Mouse (Mus musculus): ENCODE measurements around the gene Smarca4. TPM values are rescaled to one million over a fixed set of nuclear protein-coding genes. Genes with fewer than 3 reads are reported as not detected.
A peak's percentile ranks its signal among the peaks of the same experiment; 100 is the strongest.
"Not testable (repeated sequence)": the region's sequence is repeated elsewhere in the genome, so short reads cannot be mapped to it uniquely, and the experiment has no call there.

Gene Smarca4
- total RNA-seq (2021) = 100 to 1,000 TPM; 122 to 123 TPM
- long read RNA-seq, full-length matches to known transcripts = 6 of 49 reads
- long read RNA-seq, partial matches to known transcripts = 37 of 49 reads
- long read RNA-seq, other reads (novel, unspliced or antisense) = 6 of 49 reads

GRCm38 (mm10) chr9:21615617-21616231 lies at the start of gene Smarca4:
Smarca4 (plus strand) TSS chr9:21616169.
- peak; percentile 99 to 100 for DNase-seq (ENCODE audit: low spot score in 2 of 2)

- no peak for DNase-seq (ENCODE audit: low spot score in 2 of 2)
Observed at GRCm38 (mm10) chr9:21566538-21566937, 49.4 kb upstream of the Smarca4 start.

GRCm38 (mm10) chr9:21567051-21567450 lies 48.9 kb upstream of the Smarca4 start:
- DNase-seq (ENCODE audit: low spot score in 2 of 2) = no peak

DNA sequence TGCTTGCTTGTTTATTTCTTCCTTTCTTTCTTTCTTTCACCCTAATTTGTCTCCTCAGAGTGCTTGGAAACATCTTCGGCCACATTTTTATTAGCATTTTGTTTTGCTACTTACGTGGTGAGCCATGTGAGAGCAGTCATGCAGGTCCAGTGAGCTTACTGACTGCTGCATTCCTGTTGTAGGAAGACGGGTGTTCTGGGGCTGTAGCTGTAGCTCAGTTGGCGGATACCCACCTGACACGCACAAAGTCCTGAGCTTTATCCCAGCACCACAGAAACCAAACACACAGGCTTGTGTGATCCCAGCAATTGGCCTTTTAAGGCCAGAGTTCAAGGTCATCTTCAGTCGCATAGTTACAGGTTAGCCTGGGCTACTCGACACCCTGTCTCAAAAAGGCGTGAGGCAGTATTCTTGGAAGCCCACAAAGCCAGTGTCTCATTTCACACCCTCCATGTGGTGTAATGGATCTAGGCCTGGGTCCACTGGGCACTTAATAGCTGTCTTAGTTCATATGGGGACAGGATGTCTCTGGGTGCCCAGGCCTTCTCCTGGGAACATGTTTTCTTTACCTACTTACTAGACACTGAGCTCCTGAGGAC lies 47.2 kb upstream of the Smarca4 start:
- no peak for DNase-seq (ENCODE audit: low spot score in 2 of 2)

GRCm38 (mm10) chr9:21574012-21574801 lies 41.8 kb upstream of the Smarca4 start:
- DNase-seq (ENCODE audit: low spot score in 2 of 2) = no peak

DNA sequence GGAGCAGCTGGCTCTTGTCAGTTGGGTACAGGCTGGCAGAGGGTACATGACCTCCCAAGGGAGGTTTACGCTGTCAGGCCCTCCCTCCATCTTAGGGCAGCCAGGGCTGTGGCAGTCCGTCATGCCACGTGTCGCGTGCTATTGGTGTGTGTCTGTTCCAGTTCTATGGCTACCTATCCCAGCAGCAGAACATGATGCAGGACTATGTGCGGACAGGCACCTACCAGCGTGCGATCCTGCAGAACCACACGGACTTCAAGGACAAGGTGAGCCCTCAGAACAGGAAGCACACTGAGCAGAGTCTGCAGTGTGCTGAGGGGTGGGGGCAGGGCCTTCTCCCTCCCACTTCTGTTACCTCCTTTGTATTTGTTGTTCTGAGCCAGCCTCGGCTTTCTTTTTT lies 40.7 kb upstream of the Smarca4 start:
- no peak for DNase-seq (ENCODE audit: low spot score in 2 of 2)

DNA sequence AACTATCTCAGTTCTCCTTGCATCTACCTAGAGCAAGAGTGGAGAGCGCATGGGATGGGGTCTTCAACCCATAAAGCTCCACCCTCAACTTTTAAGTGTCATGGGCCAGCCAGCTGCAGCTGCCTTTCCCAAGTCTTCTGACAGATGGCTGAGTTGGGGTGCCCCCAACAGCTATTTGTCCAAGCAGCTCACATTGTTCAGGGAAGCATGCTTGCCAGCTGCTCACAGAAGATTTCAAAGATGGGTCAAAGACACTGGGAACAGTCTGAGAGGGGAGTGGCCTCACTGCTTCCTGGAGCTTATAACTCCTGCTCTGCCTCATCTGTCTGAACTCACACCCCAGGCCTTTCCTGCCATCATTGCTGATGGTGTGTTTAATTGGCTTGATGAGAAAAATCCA lies 39.7 kb upstream of the Smarca4 start:
- DNase-seq (ENCODE audit: low spot score in 2 of 2) = no peak

- DNase-seq (ENCODE audit: low spot score in 2 of 2) = no peak
Observed at GRCm38 (mm10) chr9:21578226-21578625, 37.7 kb upstream of the Smarca4 start.

- no peak for DNase-seq (ENCODE audit: low spot score in 2 of 2)
Observed at GRCm38 (mm10) chr9:21585401-21585800, 30.6 kb upstream of the Smarca4 start.

DNA sequence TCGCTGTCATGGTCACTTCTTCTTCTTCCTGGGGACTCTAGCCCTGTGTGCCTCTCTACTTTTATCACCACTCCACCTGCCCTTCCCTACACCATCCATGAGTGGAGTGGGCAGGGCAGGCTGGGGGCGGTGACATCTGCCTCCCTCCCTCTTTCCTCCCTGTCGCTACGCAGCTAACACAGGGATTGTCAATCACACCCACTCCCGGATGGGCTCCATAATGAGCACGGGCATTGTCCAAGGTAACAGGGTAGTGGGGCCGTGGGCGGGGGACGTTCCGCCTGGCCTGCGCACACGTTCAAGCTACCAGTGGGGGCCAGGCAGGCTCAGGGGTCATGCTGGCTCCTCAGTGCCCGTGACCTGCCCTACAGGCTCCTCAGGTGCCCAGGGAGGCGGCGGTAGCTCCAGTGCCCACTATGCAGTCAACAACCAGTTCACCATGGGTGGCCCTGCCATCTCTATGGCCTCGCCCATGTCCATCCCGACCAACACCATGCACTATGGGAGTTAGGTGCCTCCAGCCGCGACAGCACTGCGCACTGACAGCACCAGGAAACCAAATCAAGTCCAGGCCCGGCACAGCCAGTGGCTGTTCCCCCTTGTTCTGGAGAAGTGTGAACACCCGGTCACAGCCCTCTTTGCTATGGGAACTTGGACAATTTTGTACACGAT lies 28.2 kb upstream of the Smarca4 start:
- DNase-seq (ENCODE audit: low spot score in 2 of 2) = no peak

- no peak for DNase-seq (ENCODE audit: low spot score in 2 of 2)
Observed at GRCm38 (mm10) chr9:21588350-21588749, 27.6 kb upstream of the Smarca4 start.

- DNase-seq (ENCODE audit: low spot score in 2 of 2) = no peak
Observed at GRCm38 (mm10) chr9:21589538-21589937, 26.4 kb upstream of the Smarca4 start.

DNA sequence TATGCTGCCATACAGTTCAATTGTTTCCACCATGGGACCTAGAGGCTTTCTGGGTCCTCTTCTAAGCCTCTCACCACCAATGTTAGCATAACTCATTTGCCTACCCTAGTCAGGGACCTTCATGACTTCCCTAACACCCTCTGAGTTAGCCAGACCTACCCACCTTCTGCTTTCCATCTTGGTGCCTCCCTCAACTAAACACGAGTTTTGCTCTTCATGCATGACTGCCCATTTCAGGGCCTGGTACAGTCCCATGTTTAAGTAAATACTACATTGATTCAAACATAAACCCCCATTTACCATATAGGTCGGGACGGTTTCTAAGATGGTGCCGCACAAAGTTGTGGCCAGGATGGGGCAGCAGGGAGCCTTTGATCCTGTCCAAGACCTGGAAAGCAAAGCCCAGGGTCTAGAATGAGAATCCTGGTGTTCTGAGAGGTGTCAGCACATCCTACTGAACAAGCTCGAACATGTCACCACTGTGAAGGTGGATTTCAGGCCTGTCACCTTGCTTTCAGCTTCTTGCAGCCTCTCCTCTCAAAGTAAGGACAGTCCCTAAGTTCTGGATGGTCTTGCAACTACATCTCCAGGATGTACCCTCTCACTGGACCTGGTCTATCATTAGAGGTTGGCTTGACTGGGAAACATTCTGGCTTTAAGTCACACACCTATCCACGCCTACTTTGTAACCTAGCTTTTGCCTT lies 24.7 kb upstream of the Smarca4 start:
- DNase-seq (ENCODE audit: low spot score in 2 of 2) = no peak

DNA sequence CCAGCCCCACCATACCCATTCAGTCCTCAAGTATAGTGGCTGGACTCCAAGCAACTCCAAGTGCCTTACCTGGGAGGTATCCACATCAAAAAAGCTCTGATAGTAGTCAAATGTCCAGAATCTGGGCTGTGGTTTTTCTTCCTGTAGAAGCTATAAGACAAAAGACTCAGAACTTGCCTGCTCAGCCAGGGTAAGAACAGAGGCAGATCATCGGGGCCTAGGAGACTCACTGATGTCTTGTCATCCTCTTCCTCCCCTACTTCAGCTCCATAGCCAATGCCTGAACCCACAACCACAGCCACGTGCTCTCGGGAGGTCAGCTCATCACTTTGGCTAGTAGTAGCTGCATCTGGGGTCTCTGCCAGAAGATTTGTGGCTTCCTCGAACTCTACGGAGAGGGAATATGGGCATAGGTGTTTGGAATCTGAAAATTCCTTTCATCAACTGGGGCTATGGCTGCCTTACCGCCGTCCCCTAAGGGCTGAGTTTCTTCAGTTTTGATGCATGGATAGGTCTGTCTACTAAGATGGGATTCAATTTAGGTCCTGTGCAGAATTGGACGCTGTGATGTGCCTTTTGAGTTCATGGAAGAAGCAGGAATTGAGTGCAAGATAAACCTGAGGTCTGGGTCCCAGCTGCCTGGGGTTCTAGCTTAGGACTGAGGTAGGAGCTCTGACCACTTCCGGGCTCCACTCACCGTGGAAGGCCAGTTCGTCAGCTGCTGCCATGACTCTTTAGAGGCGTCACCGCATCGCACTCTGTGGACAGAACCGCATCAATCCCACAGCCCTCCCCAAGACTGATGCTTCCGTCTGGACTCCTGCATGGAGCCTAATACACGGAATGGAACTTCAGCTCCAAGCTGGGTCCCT lies 23.9 kb upstream of the Smarca4 start:
- DNase-seq (ENCODE audit: low spot score in 2 of 2) = no peak

- peak; percentile 93 to 94 for DNase-seq (ENCODE audit: low spot score in 2 of 2)
Observed at GRCm38 (mm10) chr9:21592703-21593121, 23.3 kb upstream of the Smarca4 start, which contains the start of the genes Timm29 and Yipf2. Timm29 (plus strand) TSS chr9:21592722. Yipf2 (minus strand) TSS chr9:21592828.

DNA sequence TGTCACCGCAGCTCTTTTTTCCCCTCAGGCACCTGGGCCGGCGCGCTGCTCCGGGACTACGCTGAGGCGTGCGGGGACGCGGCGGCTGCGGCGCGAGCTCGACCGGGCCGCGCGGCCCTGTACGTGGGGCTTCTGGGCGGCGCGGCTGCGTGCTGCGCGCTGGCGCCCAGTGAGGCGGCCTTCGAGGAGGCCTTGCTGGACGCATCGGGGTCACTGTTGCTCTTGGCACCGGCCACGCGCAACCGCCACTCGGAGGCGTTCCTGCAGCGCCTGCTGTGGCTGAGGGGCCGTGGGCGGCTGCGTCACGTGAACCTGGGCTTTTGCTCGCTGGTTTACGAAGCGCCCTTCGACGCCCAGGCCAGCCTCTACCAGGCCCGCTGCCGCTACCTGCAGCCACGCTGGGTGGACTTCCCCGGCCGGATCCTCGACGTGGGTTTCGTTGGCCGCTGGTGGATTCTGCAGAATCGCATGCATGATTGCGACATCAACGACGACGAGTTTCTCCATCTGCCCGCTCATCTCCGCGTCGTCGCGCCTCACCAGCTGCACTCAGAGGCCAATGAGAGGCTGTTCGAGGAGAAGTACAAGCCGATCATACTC lies 22.7 kb upstream of the Smarca4 start:
- DNase-seq (ENCODE audit: low spot score in 2 of 2) = peak; percentile 62 to 68

DNA sequence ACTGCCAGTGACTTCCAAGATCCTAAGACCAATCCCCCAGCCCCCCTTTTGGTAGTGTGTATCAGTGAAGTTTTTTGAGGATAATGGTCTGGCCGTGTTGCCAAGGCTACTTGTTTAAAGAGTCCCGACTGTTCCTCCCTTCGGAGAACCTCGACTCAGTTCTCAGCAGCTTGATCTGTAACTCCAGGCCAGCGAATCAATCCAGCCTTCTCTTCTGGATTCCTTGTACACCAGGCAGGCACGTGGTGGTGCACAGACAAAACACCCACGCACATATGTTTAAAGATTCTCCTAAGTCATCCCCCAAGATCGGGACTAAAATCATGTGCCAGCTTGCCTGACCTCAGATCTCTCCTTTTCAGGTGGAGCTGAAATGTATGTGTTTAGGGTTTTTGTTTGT lies 21.6 kb upstream of the Smarca4 start:
- DNase-seq (ENCODE audit: low spot score in 2 of 2) = not testable (repeated sequence)

GRCm38 (mm10) chr9:21594838-21595237 lies 21.1 kb upstream of the Smarca4 start:
- DNase-seq (ENCODE audit: low spot score in 2 of 2) = no peak

DNA sequence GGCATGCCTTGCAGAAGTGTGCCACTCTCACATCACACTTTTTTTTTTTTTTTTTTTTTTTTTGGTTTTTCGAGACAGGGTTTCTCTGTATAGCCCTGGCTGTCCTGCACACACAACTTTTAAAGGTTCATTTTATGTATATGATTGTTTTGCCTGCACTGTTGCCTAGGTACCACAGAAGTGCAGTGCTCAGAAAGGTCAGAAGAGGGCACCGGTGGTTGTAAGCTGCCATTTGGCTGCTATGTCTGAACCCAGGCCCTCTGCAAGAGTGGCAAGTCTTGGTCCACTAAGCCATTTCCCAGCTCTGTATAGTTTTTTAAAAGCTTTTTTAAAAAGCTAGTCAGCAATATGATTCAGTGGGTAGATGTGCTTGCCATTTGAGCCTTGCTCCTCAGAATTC lies 17.8 kb upstream of the Smarca4 start:
- no peak for DNase-seq (ENCODE audit: low spot score in 2 of 2)
